Mouse (Mus musculus): ENCODE results near the gene Sept3. TPM values are rescaled to one million over a fixed set of nuclear protein-coding genes. Genes with fewer than 3 reads are reported as not detected.

Sept3 gene
- polyA plus RNA-seq, 1 experiment from 2014 or later: 406 TPM

DNA sequence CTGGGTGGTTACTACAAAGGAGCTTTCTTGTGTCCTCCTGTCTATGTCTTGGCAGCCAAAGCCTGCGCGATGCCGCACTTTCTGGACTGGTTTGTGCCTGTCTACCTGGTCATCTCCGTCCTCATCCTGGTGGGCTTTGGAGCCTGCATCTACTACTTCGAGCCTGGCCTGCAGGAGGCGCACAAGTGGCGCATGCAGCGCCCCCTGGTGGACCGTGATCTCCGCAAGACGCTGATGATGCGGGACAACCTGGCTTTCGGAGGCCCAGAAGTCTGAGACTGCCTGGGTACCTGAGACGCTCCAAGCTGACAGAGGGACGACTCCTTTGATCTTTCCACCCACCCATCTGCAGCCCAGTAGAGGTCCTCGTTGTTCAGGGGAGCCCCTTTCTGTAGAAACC, 15.2 kb upstream of the Sept3 start:
- Histone ChIP-seq H3K27me3 (ENCODE audit: control insufficient read depth, insufficient read depth, low read depth, low read length) (no peaks in the 10 kb centered on the region), H3K9me3 (replicated peaks; ENCODE audit: control insufficient read depth, low read length, poor library complexity, severe bottlenecking) (no peaks in the 10 kb centered on the region), H3K9ac (ENCODE audit: low read depth, low read length) (no peak overlapping the region), H3K36me3 (ENCODE audit: control insufficient read depth, insufficient read depth, low read length) (no peaks in the 10 kb centered on the region), H3K4me1 (ENCODE audit: control insufficient read depth, insufficient read depth, low read length) (peaks cover 25% of the 10 kb centered on the region), H3K27ac (ENCODE audit: low read length) (no peak overlapping the region), H3K4me3 (ENCODE audit: low read depth, low read length) (no peak overlapping the region), H3K4me2 (ENCODE audit: low read length) (no peak overlapping the region)
- WGBS: 9% methylated on average over 16 of the region's 16 CpGs
- ATAC-seq: no peak

GRCm38 (mm10) chr15:82266356-82266755, 8.3 kb upstream of the Sept3 start:
- WGBS: 11% methylated on average over 6 of the region's 6 CpGs
- ATAC-seq: no peak
- Histone ChIP-seq H3K4me2 (ENCODE audit: low read length) (no peak overlapping the region), H3K9ac (ENCODE audit: low read depth, low read length) (no peak overlapping the region), H3K27me3 (ENCODE audit: control insufficient read depth, insufficient read depth, low read depth, low read length) (no peaks in the 10 kb centered on the region), H3K27ac (ENCODE audit: low read length) (no peak overlapping the region), H3K4me3 (ENCODE audit: low read depth, low read length) (no peak overlapping the region), H3K36me3 (ENCODE audit: control insufficient read depth, insufficient read depth, low read length) (no peaks in the 10 kb centered on the region), H3K9me3 (replicated peaks; ENCODE audit: control insufficient read depth, low read length, poor library complexity, severe bottlenecking) (no peaks in the 10 kb centered on the region), H3K4me1 (ENCODE audit: control insufficient read depth, insufficient read depth, low read length) (peaks cover 18% of the 10 kb centered on the region)

DNA sequence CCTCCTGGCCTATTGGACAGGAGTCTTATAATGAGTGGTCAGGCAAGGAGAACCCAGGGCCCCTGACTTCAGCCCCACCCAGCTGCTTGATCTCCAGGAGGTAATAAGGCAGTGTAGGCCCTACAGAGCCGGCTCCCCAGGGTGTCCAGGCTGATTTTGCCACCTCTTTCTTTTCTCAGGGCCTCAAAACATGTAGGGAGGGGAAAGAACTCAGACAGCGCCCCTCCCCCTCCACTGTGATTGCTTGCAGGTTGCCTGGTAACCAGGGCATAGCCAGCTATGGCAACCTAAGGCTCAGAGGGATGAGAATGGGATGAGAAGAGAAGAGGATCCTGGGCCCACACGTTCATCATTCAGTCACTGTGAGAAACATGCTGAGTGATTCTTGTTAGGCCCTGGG, 6.5 kb upstream of the Sept3 start:
- H3K27ac ChIP-seq (ENCODE audit: low read length): peak overlapping the region; percentile 72
- H3K9ac ChIP-seq (ENCODE audit: low read depth, low read length): peak overlapping the region; percentile 23; the same call in 1 of the 2 replicates
- 11% methylated on average over 3 of the region's 3 CpGs for WGBS
- H3K4me2 ChIP-seq (ENCODE audit: low read length): no peak overlapping the region
- no peaks in the 10 kb centered on the region for H3K36me3 ChIP-seq (ENCODE audit: control insufficient read depth, insufficient read depth, low read length)
- ATAC-seq: peak; percentile 50; the same call in 1 of the 2 replicates
- peaks cover 19% of the 10 kb centered on the region for H3K4me1 ChIP-seq (ENCODE audit: control insufficient read depth, insufficient read depth, low read length)
- H3K4me3 ChIP-seq (ENCODE audit: low read depth, low read length): no peak overlapping the region
- H3K27me3 ChIP-seq (ENCODE audit: control insufficient read depth, insufficient read depth, low read depth, low read length): no peaks in the 10 kb centered on the region
- no peaks in the 10 kb centered on the region for H3K9me3 ChIP-seq (replicated peaks; ENCODE audit: control insufficient read depth, low read length, poor library complexity, severe bottlenecking)

- peaks cover 20% of the 10 kb centered on the region for H3K4me1 ChIP-seq (ENCODE audit: control insufficient read depth, insufficient read depth, low read length)
- no peak overlapping the region for H3K4me3 ChIP-seq (ENCODE audit: low read depth, low read length)
- no peaks in the 10 kb centered on the region for H3K36me3 ChIP-seq (ENCODE audit: control insufficient read depth, insufficient read depth, low read length)
- ATAC-seq: 0 out of 2 replicates have a peak, but pooled peaks have one; percentile 8
- peak overlapping the region; percentile 23; the same call in 1 of the 2 replicates for H3K27ac ChIP-seq (ENCODE audit: low read length)
- H3K9ac ChIP-seq (ENCODE audit: low read depth, low read length): no peak overlapping the region
- 76% methylated on average over 9 of the region's 9 CpGs for WGBS
- no peak overlapping the region for H3K4me2 ChIP-seq (ENCODE audit: low read length)
- no peaks in the 10 kb centered on the region for H3K9me3 ChIP-seq (replicated peaks; ENCODE audit: control insufficient read depth, low read length, poor library complexity, severe bottlenecking)
- H3K27me3 ChIP-seq (ENCODE audit: control insufficient read depth, insufficient read depth, low read depth, low read length): no peaks in the 10 kb centered on the region
Measured at GRCm38 (mm10) chr15:82268783-82269182, 5.9 kb upstream of the Sept3 start.

DNA sequence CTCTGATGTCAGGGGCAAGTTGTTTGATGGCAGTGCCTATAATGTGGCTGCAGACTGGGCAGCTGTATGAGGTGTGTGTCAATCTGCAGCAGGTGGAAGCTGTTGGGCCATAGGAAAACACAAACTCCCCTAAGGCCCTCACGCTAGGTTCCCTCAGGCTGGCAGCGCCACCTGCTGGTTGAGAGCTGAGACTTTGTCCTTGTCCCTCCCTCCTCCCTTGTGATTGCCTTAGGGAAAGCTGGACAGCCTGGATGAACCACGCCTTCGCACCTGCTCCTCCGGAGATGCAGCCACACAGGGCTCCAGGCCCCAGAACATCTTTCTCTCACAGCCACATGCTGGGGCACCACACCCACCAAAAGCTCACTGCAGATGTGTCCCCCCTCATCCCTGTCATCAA, 3.5 kb upstream of the Sept3 start:
- Histone ChIP-seq H3K4me2 (ENCODE audit: low read length) (no peak overlapping the region), H3K4me3 (ENCODE audit: low read depth, low read length) (no peak overlapping the region), H3K9me3 (replicated peaks; ENCODE audit: control insufficient read depth, low read length, poor library complexity, severe bottlenecking) (no peaks in the 10 kb centered on the region), H3K36me3 (ENCODE audit: control insufficient read depth, insufficient read depth, low read length) (no peaks in the 10 kb centered on the region), H3K4me1 (ENCODE audit: control insufficient read depth, insufficient read depth, low read length) (peaks cover 29% of the 10 kb centered on the region), H3K27ac (ENCODE audit: low read length) (no peak overlapping the region), H3K27me3 (ENCODE audit: control insufficient read depth, insufficient read depth, low read depth, low read length) (no peaks in the 10 kb centered on the region), H3K9ac (ENCODE audit: low read depth, low read length) (no peak overlapping the region)
- no peak for ATAC-seq
- 0% methylated on average over 5 of the region's 5 CpGs for WGBS

- Histone ChIP-seq H3K27me3 (ENCODE audit: control insufficient read depth, insufficient read depth, low read depth, low read length) (no peaks in the 10 kb centered on the region), H3K4me1 (ENCODE audit: control insufficient read depth, insufficient read depth, low read length) (peaks cover 39% of the 10 kb centered on the region), H3K4me3 (ENCODE audit: low read depth, low read length) (no peak overlapping the region), H3K36me3 (ENCODE audit: control insufficient read depth, insufficient read depth, low read length) (no peaks in the 10 kb centered on the region), H3K4me2 (ENCODE audit: low read length) (no peak overlapping the region), H3K27ac (ENCODE audit: low read length) (no peak overlapping the region), H3K9me3 (replicated peaks; ENCODE audit: control insufficient read depth, low read length, poor library complexity, severe bottlenecking) (no peaks in the 10 kb centered on the region), H3K9ac (ENCODE audit: low read depth, low read length) (no peak overlapping the region)
- 90% methylated on average over 6 of the region's 6 CpGs for WGBS
- ATAC-seq: no peak
Measured at GRCm38 (mm10) chr15:82272295-82272694, 2.4 kb upstream of the Sept3 start.

- under 1% methylated on average over 69 of the region's 86 CpGs for WGBS
Measured at GRCm38 (mm10) chr15:82274927-82275901, 521 bp downstream of the Sept3 start.

DNA sequence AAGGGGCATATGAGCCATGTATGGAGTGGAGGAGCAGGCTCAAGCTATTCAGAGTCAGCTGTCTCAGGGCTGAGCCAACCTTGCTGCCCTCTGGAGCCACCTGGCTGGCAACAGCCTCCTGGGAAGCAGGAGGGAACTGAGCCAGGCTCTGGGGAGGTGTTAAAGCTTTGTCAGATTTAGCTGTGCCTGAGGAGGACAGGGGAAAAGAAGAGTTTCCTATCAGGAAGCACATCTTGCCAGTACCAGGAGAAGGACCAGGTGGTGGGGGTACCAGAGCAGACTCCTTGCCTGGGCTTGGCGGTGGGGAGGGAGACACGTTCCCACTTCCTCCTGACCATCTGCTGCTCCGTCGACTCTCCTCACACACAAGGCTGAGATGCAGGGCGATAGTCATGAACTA, 2.9 kb downstream of the Sept3 start:
- Histone ChIP-seq H3K4me1 (ENCODE audit: control insufficient read depth, insufficient read depth, low read length) (peaks cover 34% of the 10 kb centered on the region), H3K4me2 (ENCODE audit: low read length) (peak overlapping the region; percentile 83), H3K9ac (ENCODE audit: low read depth, low read length) (peak overlapping the region; percentile 51), H3K27me3 (ENCODE audit: control insufficient read depth, insufficient read depth, low read depth, low read length) (no peaks in the 10 kb centered on the region), H3K4me3 (ENCODE audit: low read depth, low read length) (peak overlapping the region; percentile 10; the same call in 1 of the 2 replicates), H3K9me3 (replicated peaks; ENCODE audit: control insufficient read depth, low read length, poor library complexity, severe bottlenecking) (no peaks in the 10 kb centered on the region), H3K27ac (ENCODE audit: low read length) (no peak overlapping the region; the same call in 1 of the 2 replicates), H3K36me3 (ENCODE audit: control insufficient read depth, insufficient read depth, low read length) (peaks cover 15% of the 10 kb centered on the region)
- ATAC-seq: no peak
- WGBS: 76% methylated on average over 5 of the region's 5 CpGs

More at GRCm38 (mm10) chr15:82274927-82275901, 521 bp downstream of the Sept3 start:
- Histone ChIP-seq H3K36me3 (ENCODE audit: control insufficient read depth, insufficient read depth, low read length) (peaks cover 2% of the 10 kb centered on the region; the same call in 1 of the 2 replicates), H3K4me2 (ENCODE audit: low read length) (peak overlapping the region; percentile 83), H3K4me1 (ENCODE audit: control insufficient read depth, insufficient read depth, low read length) (peaks cover 40% of the 10 kb centered on the region), H3K4me3 (ENCODE audit: low read depth, low read length) (peak overlapping the region; percentile 85), H3K9me3 (replicated peaks; ENCODE audit: control insufficient read depth, low read length, poor library complexity, severe bottlenecking) (no peaks in the 10 kb centered on the region), H3K27me3 (ENCODE audit: control insufficient read depth, insufficient read depth, low read depth, low read length) (no peaks in the 10 kb centered on the region), H3K9ac (ENCODE audit: low read depth, low read length) (peak overlapping the region; percentile 95), H3K27ac (ENCODE audit: low read length) (peak overlapping the region; percentile 98)
- peak; percentile 79 for ATAC-seq

- 82% methylated on average over 4 of the region's 4 CpGs for WGBS
- Histone ChIP-seq H3K36me3 (ENCODE audit: control insufficient read depth, insufficient read depth, low read length) (peaks cover 41% of the 10 kb centered on the region), H3K4me2 (ENCODE audit: low read length) (no peak overlapping the region), H3K9ac (ENCODE audit: low read depth, low read length) (no peak overlapping the region), H3K27me3 (ENCODE audit: control insufficient read depth, insufficient read depth, low read depth, low read length) (no peaks in the 10 kb centered on the region), H3K4me1 (ENCODE audit: control insufficient read depth, insufficient read depth, low read length) (peaks cover 23% of the 10 kb centered on the region), H3K27ac (ENCODE audit: low read length) (no peak overlapping the region), H3K4me3 (ENCODE audit: low read depth, low read length) (no peak overlapping the region), H3K9me3 (replicated peaks; ENCODE audit: control insufficient read depth, low read length, poor library complexity, severe bottlenecking) (no peaks in the 10 kb centered on the region)
- no peak for ATAC-seq
Measured at GRCm38 (mm10) chr15:82280638-82281037, 5.9 kb downstream of the Sept3 start.

All from midbrain, embryonic 16.5 days (tissue).